Mouse (Mus musculus) liver, adult (tissue): Measurements from ENCODE around the gene Capn2.

ENCODE experiments used
- GATA4 ChIP-seq: IDR thresholded peaks from 2 replicates; pipeline ENCODE4 v1.6.1; 2014; ENCODE audit warnings: mild to moderate bottlenecking, low read length; ENCODE audit not compliant: insufficient replicate concordance

The Capn2 gene

DNA sequence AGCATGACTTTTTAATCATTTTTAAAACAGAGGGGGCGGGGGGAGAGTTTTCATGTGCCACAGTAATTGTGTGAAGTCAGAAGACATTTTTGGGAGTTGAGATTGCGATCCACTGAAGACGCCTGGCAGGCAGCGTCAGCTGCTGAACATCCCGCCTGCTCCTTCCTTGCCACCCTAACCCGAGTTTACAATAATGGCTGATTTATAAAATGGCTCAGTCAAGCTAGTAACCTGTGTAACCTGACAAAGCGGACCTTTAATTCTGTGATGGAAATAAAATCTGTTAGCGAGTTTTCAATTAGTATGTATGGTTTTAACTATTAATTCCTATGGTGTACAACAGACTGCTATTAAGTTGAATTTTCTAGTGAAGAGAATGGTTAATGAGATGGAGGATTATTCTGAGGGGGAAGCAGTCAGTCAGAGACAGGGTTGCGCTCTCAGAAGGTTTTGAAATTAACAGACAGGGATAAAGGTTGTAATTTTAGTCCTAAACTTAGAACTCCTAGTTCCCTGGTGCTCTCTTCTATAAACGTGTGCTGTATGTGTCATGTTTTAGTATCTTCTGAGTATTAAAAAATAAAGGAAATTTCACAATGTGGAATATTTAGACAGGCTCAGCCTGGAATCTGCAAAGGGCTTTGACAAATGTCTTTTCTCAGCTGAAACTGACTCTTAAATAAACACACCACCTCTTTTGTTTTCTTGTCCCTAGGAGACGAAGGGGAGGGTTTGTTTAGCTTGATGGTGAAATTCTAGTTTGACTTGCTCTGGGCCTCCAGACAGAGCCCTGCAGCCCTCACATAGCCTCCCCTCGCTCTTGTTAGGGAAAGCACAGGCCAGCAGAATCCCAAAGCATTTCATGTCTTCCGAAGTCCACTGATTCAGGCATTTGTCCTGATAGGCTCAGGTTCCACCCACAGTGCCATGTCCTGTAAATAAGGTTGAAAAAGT lies 56.8 kb downstream of the Capn2 start:
- no peak for TF ChIP-seq GATA4

DNA sequence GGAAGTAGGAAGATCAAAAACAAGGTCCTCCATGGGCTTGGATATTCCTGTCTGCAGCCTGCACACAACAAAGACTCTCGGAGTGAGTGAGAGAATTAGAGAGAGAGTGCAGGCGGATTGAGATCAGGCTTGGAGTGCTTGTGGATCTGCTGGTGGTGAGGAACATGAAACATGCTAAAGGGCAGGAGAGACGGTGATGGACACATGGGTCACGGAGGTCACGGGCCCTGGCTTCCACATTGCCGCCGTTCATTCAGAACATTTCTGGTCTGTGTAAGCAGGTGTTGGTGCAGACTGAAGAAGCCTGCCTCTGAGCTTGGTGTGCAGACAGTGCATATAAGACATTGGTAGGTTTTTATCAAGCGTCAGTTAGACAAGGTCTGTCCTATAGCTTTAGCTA lies 58.0 kb downstream of the Capn2 start:
- no peak for TF ChIP-seq GATA4

DNA sequence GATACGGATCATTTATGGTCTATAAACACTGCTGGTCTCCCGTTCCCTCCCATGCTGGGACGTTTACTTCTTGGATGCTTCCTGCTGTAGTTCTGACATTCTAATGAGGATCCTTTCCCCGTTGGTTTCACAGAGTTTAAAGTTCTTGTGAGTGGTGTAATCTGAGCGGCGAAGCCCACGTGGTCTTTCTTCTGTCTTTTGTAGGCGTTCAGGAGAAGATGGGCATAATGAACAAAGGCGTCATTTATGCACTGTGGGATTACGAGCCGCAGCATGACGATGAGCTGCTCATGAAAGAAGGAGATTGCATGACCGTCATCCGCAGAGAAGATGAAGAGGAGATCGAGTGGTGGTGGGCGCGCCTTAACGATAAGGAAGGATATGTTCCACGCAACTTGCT lies 58.9 kb downstream of the Capn2 start:
- no peak for TF ChIP-seq GATA4

DNA sequence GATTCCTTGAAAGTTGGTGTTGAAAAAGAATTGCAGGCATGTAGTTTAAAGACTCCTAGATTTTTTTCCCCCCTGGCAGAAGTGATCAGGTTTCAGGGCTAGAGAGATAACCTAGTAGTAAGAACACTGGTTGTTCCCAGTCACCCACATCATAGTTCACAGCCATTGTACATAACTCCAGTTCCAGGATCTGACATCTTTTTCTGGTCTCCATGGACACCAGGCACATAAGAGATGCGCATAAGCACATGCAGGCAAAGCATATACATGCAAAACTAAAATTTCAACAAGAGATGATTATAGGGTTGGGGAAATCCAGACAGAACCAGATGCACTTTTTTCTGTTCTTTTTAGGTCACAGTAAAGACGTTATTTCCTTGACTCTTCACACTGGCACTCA lies 62.3 kb downstream of the Capn2 start:
- no peak for TF ChIP-seq GATA4

DNA sequence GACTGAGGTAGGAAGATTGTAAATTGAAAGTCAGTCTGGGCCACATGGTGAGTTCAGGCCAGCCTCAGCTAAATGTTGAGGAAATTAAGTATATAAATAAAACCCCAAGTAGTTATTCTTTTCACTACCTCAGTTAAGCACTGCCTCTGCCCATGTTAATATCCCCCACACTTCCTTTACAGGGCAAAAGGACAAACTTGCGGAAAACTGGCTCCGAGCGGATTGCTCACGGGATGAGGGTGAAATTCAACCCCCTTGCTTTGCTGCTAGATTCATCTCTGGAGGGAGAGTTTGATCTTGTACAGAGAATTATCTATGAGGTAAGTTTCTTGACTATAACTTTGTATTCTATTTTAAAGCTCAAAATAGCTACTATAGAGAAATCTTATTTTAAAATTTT lies 64.9 kb downstream of the Capn2 start:
- no peak for TF ChIP-seq GATA4

DNA sequence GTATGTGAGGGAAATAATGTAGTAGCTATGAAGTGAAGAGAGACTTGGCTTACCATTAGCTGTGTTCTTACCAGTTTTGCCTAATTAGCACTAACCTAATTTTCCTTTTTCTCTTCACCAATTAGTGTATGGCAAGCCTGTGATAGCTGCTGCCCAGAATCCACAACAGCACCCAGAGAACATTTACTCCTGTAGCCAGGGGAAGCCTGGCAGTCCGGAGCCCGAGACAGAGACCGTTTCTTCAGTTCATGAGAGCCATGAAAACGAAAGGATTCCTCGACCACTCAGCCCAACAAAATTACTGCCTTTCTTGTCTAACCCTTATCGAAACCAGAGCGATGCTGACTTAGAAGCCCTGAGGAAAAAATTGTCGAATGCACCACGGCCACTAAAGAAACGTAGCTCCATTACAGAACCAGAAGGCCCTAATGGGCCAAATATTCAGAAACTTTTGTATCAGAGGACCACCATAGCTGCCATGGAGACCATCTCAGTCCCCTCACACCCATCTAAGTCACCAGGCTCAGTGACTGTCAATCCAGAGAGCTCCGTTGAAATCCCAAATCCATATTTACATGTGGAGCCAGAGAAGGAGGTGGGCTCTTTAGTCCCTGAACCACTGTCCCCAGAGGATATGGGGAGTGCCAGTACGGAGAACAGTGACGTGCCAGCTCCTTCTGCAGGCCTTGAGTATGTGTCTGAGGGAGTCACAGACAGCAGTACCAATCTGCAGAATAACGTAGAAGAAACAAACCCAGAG lies 69.0 kb downstream of the Capn2 start:
- TF ChIP-seq GATA4 = no peak

DNA sequence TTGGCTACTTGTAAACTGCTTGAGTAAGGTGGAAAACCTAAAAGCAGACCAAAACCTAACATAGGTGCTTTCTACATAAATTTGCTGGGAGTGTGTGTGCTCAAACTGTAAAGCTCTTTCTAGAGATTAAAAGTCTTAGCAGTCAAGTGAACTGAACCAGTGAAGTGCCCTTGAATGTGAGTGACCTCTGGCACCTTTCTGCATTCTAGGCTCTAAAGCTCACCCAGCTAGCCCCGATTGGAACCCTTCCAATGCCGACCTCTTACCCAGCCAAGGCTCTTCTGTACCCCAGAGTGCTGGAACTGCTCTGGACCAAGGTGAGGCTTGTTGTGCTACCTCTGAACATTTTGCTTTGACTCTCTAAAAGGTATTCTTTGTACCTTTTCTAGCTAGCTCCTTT lies 73.3 kb downstream of the Capn2 start:
- no peak for TF ChIP-seq GATA4

DNA sequence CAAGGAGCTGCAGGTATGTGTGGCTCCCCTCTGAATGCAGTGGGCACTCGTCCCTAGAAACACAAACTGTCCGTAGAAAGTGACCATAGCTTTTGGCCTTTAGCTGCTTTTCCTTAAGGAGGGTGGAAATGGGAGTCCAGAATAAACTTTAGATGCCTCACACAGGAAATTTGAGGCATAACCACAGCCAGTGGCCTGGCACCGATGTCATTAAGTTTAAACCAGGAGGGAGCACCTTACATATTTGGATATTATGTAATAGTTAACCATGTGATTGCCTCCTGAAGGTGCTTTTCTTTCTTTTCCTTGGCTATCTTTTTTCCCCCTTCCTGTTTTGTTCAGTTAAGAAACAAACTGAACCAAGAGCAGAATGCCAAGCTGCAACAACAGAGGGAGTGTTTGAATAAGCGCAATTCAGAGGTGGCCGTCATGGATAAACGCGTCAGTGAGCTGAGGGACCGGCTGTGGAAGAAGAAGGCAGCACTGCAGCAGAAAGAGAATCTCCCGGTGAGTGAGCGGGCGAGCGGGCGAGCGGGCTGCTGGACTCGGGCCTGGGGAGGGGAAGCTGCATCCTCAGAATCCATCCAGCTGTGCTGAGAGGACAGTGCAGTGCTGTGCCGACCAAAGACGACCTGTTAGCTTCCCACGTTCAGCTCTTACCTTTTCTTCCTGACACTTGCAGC lies 75.5 kb downstream of the Capn2 start:
- TF ChIP-seq GATA4 = no peak

DNA sequence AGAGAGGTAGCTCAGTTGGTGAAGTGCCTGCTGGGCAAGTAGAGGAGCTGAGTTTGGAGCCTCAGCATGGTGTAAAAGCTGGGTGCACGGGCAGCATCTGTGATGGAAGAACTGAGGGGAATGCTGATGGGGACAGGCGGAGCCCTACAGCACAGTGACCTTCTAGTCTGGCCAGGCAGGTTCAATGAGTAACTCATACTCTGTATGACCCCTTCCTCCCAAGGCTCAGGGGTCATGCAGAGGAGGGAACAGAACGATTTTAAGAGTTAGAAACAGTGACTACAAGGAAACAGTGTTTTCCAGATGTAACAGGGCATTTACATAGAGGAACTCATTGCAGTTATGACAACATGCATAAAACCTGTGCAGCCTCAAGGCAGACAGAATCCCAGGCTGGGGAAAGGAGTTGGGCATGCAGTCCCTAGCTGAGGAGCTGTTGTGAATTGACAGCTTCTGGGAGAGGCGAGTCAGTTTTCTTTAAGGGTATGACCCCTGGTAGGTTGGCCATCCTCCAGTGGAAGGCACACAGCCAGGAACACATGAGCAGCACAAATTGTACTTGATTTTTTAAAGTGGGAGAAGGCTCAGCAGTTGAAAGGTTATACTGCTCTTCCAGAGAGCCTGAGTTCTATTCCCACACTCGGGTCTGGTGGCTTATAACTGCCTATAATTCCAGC lies 77.7 kb downstream of the Capn2 start:
- TF ChIP-seq GATA4 = no peak

DNA sequence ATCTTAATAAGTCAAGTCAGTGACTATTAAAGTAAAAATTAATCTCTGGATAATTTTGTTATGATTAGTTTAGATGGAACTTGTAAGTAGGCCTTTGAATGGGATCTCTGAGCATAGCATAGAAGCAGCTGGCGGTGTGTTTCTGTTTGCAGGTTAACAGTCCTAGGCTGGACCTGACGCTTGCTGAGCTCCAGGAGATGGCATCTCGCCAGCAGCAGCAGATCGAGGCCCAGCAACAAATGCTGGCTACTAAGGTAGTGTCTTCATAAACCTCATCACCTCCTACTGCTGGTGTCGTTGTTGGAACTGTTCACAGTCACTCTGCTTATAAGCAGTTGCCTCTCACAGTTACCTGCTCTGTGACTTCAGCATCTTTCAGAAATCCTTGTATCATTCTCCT lies 80.7 kb downstream of the Capn2 start:
- TF ChIP-seq GATA4 = no peak

DNA sequence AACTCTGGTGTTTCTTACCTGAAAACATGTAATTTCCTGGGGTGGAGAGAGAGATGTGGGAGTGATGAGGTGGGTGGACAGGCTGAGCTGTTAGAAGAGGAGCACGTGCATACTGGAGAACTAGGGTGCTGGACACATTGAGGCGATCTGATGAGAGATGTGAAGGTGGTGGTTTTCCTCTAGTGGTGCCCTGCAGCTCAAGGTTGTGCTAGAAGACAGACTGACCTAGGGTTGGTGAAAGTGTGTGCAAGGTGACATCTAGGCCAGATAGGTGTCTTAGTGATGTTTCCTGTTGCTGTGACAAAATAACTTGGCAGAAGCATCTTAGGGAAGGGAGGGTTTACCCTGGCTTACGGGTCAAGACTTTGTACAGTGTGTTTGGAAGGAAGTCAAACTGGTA lies 85.3 kb downstream of the Capn2 start:
- TF ChIP-seq GATA4 = no peak

DNA sequence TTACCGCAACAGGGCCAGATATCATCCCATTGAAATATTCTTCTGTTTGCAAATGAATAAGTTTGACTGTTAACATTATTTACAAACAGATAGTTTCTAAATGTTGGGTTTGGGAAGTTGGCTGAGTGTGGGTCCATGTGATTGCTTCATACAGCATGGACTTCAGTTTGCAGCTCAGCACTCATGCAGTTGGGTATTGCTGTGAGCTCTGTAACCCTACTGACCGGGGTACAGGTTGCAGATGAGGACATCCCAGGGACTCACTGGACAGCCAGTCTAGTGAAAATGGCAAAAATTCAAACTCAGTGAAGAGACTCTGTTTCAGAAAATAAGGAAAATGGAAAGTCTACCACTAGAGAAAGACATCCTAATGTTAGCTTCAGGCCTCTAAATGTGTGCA lies 86.7 kb downstream of the Capn2 start:
- TF ChIP-seq GATA4 = no peak

DNA sequence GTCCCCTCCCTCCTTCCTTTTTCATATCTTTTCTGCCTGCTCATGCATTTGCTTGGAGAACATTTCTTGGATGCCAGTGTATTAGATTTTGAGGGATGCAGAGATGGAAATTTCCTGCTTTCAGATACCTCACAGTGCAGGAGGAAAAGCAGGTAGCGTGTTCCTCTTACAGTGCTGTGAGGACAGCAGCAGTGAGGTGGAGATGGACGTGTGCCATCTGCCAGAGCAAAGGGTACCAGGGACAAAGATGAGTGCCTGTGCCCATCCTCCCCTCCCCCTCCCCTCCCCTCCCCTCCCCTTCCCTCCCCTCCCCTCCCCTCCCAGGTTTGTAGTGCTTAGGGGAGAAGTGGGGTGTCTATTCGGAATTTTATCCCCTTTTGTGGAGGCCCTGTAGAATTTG lies 87.6 kb downstream of the Capn2 start:
- TF ChIP-seq GATA4 = no peak

DNA sequence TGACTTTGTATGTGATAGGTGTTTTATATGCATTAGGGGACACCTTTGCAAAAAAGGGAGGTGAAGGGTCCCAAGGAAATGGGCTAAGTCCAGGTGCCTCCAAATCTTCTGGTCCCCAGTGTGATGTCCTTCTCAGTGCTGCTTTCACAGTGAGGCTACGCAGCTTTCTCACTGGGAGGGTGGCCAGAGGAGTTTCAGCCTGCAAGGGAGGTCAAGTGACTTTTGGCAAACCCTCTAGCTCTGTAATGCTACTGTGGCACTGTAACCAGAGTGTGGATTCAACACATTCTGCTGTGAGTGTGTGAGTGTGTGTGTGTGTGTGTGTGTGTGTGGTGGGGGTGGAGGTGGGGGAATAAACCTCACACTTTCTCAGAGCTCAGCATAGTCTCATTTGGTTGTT lies 90.0 kb downstream of the Capn2 start:
- no peak for TF ChIP-seq GATA4

DNA sequence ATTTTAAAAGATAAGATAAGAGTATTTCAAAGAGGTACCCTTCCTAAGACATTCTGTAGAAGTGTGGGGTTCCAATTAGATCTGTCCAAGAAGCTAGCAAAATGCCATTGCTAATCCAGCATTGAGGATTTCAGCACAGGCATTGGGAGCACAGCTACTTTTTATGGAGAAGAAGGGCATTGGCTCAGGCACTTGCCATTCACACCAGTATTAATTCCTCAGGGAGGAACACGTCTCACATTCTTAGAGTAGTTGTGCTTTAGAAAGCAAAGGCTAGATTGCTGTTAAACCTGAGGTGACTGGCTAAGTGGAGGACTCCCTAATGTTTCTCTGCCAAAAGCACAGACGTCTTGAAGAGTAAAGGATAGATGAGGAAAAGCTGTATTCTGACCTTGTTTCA lies 91.0 kb downstream of the Capn2 start:
- TF ChIP-seq GATA4 = no peak
